Mouse (Mus musculus) MEL (cell line): ENCODE data around the gene Fkbp15. TPM values are rescaled to one million over a fixed set of nuclear protein-coding genes. Genes with fewer than 3 reads are reported as not detected.

Experiments used
- DNase-seq: peaks from one replicate; pipeline ENCODE4 v3.0.0; 2011; ENCODE audit warnings: low read depth, low spot score
- H3K27ac ChIP-seq: 2 replicates; pipeline ENCODE4 v1.5.1; 2012; ENCODE audit warnings: low read depth, mild to moderate bottlenecking, control low read depth, low read length, moderate library complexity; ENCODE audit not compliant: control insufficient read depth
- H3K27me3 ChIP-seq, 2 experiments: fragments of 150-350 bp in 1 of 2; sonication (generic) in 1 of 2; 2 replicates each; pipeline ENCODE4 v1.6.1; 2012; ENCODE audit warnings: low read length in 2 of 2, mild to moderate bottlenecking in 2 of 2, improper control_type of control experiment in 1 of 2, moderate library complexity in 1 of 2; ENCODE audit not compliant: insufficient read depth in 2 of 2, control insufficient read depth in 1 of 2
- H3K36me3 ChIP-seq, 2 experiments: 2 replicates each; pipeline ENCODE4 v1.6.1; 2012 to 2014; ENCODE audit warnings: low read length in 2 of 2, improper control_type of control experiment in 1 of 2, inconsistent platforms in 1 of 2, mild to moderate bottlenecking in 1 of 2; ENCODE audit not compliant: insufficient read depth in 2 of 2, control insufficient read depth in 1 of 2
- H3K4me1 ChIP-seq, 2 experiments: fragments of 150-350 bp in 1 of 2; sonication (generic) in 1 of 2; 2 replicates each; pipeline ENCODE4 v1.6.1; 2012; ENCODE audit warnings: low read length in 2 of 2, improper control_type of control experiment in 1 of 2, mild to moderate bottlenecking in 1 of 2; ENCODE audit not compliant: insufficient read depth in 2 of 2, control insufficient read depth in 1 of 2
- H3K4me3 ChIP-seq, 2 experiments: fragments of 150-350 bp in 1 of 2; sonication (generic) in 1 of 2; 2 replicates each; pipeline ENCODE4 v1.5.1; 2012; ENCODE audit warnings: low read depth in 2 of 2, low read length in 2 of 2, mild to moderate bottlenecking in 2 of 2, moderate library complexity in 2 of 2, control low read depth in 1 of 2, improper control_type of control experiment in 1 of 2; ENCODE audit not compliant: control insufficient read depth in 1 of 2, insufficient read depth in 1 of 2
- H3K79me2 ChIP-seq: 2 replicates; pipeline ENCODE4 v1.6.1; 2012; ENCODE audit warnings: mild to moderate bottlenecking, low read length, moderate library complexity; ENCODE audit not compliant: control insufficient read depth, poor library complexity, insufficient read depth
- H3K9ac ChIP-seq: 2 replicates; pipeline ENCODE4 v1.6.1; 2012; ENCODE audit warnings: low read depth, mild to moderate bottlenecking, control low read depth, low read length, moderate library complexity; ENCODE audit not compliant: control insufficient read depth, poor library complexity, severe bottlenecking
- H3K9me3 ChIP-seq: fragments of 150-350 bp; sonication (generic); replicated peaks from 2 replicates; pipeline ENCODE4 v1.6.1; 2012; ENCODE audit warnings: mild to moderate bottlenecking, low read length, improper control_type of control experiment, moderate library complexity; ENCODE audit not compliant: insufficient read depth
- BHLHE40 ChIP-seq: IDR thresholded peaks from 2 replicates; pipeline ENCODE4 v1.6.1; 2012; ENCODE audit warnings: low read depth, mild to moderate bottlenecking, inconsistent platforms, low read length, improper control_type of control experiment, borderline replicate concordance
- CHD1 ChIP-seq: IDR thresholded peaks from 2 replicates; pipeline ENCODE4 v1.6.1; 2012; ENCODE audit warnings: low read depth, mild to moderate bottlenecking, inconsistent platforms, low read length, improper control_type of control experiment
- CHD2 ChIP-seq: IDR thresholded peaks from 2 replicates; pipeline ENCODE4 v1.6.1; 2011; ENCODE audit warnings: low read length, improper control_type of control experiment
- CTCF ChIP-seq, 3 experiments: IDR thresholded peaks in 2 of 3; conservative IDR thresholded peaks in 1 of 3; 2 replicates each; pipeline ENCODE4 v1.5.1; 2011 to 2012; ENCODE audit warnings: low read length in 3 of 3, low read depth in 2 of 3, mild to moderate bottlenecking in 2 of 3, improper control_type of control experiment in 1 of 3, inconsistent platforms in 1 of 3, mixed read lengths in 1 of 3, moderate library complexity in 1 of 3; ENCODE audit not compliant: control insufficient read depth in 1 of 3, insufficient read depth in 1 of 3, poor library complexity in 1 of 3, severe bottlenecking in 1 of 3
- E2F4 ChIP-seq: IDR thresholded peaks from 2 replicates; pipeline ENCODE4 v1.6.1; 2011; ENCODE audit warnings: low read depth, low read length, improper control_type of control experiment, borderline replicate concordance
- EP300 ChIP-seq, 2 experiments: IDR thresholded peaks; 2 replicates each; pipeline ENCODE4 v1.6.1; 2011; ENCODE audit warnings: improper control_type of control experiment in 2 of 2, low read length in 2 of 2, low read depth in 1 of 2, mild to moderate bottlenecking in 1 of 2
- ETS1 ChIP-seq: IDR thresholded peaks from 2 replicates; pipeline ENCODE4 v1.6.1; 2012; ENCODE audit warnings: low read depth, mild to moderate bottlenecking, inconsistent platforms, low read length, improper control_type of control experiment, moderate library complexity
- GATA1 ChIP-seq: IDR thresholded peaks from 2 replicates; pipeline ENCODE4 v1.6.1; 2011; ENCODE audit warnings: low read depth, low read length, improper control_type of control experiment
- HCFC1 ChIP-seq: IDR thresholded peaks from 2 replicates; pipeline ENCODE4 v1.6.1; 2012; ENCODE audit warnings: low read depth, mild to moderate bottlenecking, inconsistent platforms, low read length, improper control_type of control experiment, moderate library complexity
- KAT2A ChIP-seq: conservative IDR thresholded peaks from 2 replicates; pipeline ENCODE4 v1.6.1; 2012; ENCODE audit warnings: low read depth, low read length, improper control_type of control experiment, inconsistent platforms
- MAFK ChIP-seq: IDR thresholded peaks from 2 replicates; pipeline ENCODE4 v1.6.1; 2011; ENCODE audit warnings: low read depth, mild to moderate bottlenecking, low read length, improper control_type of control experiment, borderline replicate concordance
- MAZ ChIP-seq: IDR thresholded peaks from 2 replicates; pipeline ENCODE4 v1.6.1; 2012; ENCODE audit warnings: low read depth, mild to moderate bottlenecking, inconsistent platforms, low read length, improper control_type of control experiment
- MYB ChIP-seq: IDR thresholded peaks from 2 replicates; pipeline ENCODE4 v1.6.1; 2011; ENCODE audit warnings: mild to moderate bottlenecking, low read depth, low read length, improper control_type of control experiment
- MYC ChIP-seq: IDR thresholded peaks from 2 replicates; pipeline ENCODE4 v1.6.1; 2011; ENCODE audit warnings: low read depth, mild to moderate bottlenecking, low read length, improper control_type of control experiment, moderate library complexity
- NRF1 ChIP-seq: IDR thresholded peaks from 2 replicates; pipeline ENCODE4 v1.6.1; 2014; ENCODE audit warnings: low read depth, mild to moderate bottlenecking, inconsistent platforms, low read length, improper control_type of control experiment, moderate library complexity; ENCODE audit not compliant: poor library complexity, insufficient read depth, severe bottlenecking
- POLR2A ChIP-seq, 2 experiments: IDR thresholded peaks; 2 replicates each; pipeline ENCODE4 v1.6.1; 2011 to 2012; ENCODE audit warnings: low read length in 2 of 2, mild to moderate bottlenecking in 2 of 2, control low read depth in 1 of 2, improper control_type of control experiment in 1 of 2, low read depth in 1 of 2, moderate library complexity in 1 of 2; ENCODE audit not compliant: control insufficient read depth in 1 of 2, insufficient read depth in 1 of 2, poor library complexity in 1 of 2
- POLR2AphosphoS2 ChIP-seq: IDR thresholded peaks from 2 replicates; pipeline ENCODE4 v1.6.1; 2011; ENCODE audit warnings: low read length, improper control_type of control experiment
- RCOR1 ChIP-seq: IDR thresholded peaks from 2 replicates; pipeline ENCODE4 v1.6.1; 2012; ENCODE audit warnings: low read depth, mild to moderate bottlenecking, inconsistent platforms, low read length, improper control_type of control experiment
- TBP ChIP-seq: IDR thresholded peaks from 2 replicates; pipeline ENCODE4 v1.8.0; 2011; ENCODE audit warnings: low read depth, low read length, improper control_type of control experiment
- TCF12 ChIP-seq: IDR thresholded peaks from 2 replicates; pipeline ENCODE4 v1.6.1; 2014; ENCODE audit warnings: low read depth, mild to moderate bottlenecking, inconsistent platforms, low read length, improper control_type of control experiment, moderate library complexity
- ZC3H11A ChIP-seq: IDR thresholded peaks from 2 replicates; pipeline ENCODE4 v1.6.1; 2012; ENCODE audit warnings: low read depth, mild to moderate bottlenecking, inconsistent platforms, low read length, improper control_type of control experiment
- ZKSCAN1 ChIP-seq: IDR thresholded peaks from 2 replicates; pipeline ENCODE4 v1.6.1; 2012; ENCODE audit warnings: low read depth, mild to moderate bottlenecking, inconsistent platforms, low read length, improper control_type of control experiment, moderate library complexity
- ZNF384 ChIP-seq: IDR thresholded peaks from 2 replicates; pipeline ENCODE4 v1.6.1; 2012; ENCODE audit warnings: low read depth, mild to moderate bottlenecking, inconsistent platforms, low read length, improper control_type of control experiment
- polyA plus RNA-seq, 2 experiments: library from polyadenylated mRNA; stranded (reverse) in 1 of 2; unstranded in 1 of 2; fragments of >175 nt in 1 of 2; fragments of >200 nt in 1 of 2; gene quantifications; 2 replicates each; pipeline versions ENCODE4 v1.2.1 to v1.2.4; 2012; ENCODE audit warnings: low replicate concordance in 2 of 2, low read depth in 1 of 2; ENCODE audit not compliant: insufficient read length in 2 of 2, insufficient read depth in 1 of 2, missing spikeins in 1 of 2
- total RNA-seq: library from RNA; depleted of rRNA; stranded (reverse); fragments of 300-350 nt; gene quantifications from 2 replicates; pipeline ENCODE4 v1.2.3, GENCODE M21; 2012

Gene Fkbp15
- total and polyA plus RNA-seq, 3 experiments = 21.1 to 26.5 TPM; not detected in 1

DNA sequence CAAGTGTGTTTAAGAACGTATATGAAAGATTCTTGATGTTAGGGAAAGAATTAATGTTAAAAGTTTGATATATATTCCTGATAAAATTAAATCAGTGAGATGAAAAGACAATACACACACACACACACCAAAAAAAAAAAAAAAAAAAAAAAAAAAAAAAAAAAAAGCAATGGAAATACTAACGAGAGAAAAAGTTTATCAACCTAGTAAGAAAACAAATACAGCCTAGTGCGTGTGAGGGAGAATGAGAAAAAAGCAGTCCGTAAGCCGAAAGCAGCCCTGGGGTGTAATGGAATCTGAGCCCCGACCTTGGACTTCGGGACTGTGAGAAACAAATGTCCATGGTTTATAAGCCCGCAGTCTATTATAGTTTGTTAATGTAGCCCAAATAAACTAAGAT, 74.8 kb downstream of the Fkbp15 start:
- Histone ChIP-seq H3K4me3 (no peak overlapping the region), H3K79me2 (no peaks in the 10 kb centered on the region), H3K4me1 (no peaks in the 10 kb centered on the region), H3K9ac (no peak overlapping the region), H3K27me3 (no peaks in the 10 kb centered on the region; a peak in 1 of 4 replicates), H3K27ac (no peak overlapping the region), H3K36me3 (no peaks in the 10 kb centered on the region), H3K9me3 (no peaks in the 10 kb centered on the region)
- DNase-seq = no peak
- TF ChIP-seq MYC (no peak), TBP (no peak), EP300 (IDR thresholded peaks at IDR 0.05; ENCODE audit: low read depth in 1 of 2, low read length in 2 of 2) (no peak), ZNF384 (no peak), E2F4 (no peak), ZKSCAN1 (no peak), CTCF (IDR thresholded peaks at IDR 0.05 in 2 of 3, conservative IDR thresholded peaks at IDR 0.05 in 1 of 3; ENCODE audit: control insufficient read depth in 1 of 3, insufficient read depth in 1 of 3, low read depth in 2 of 3, low read length in 3 of 3, poor library complexity in 1 of 3, severe bottlenecking in 1 of 3) (no peak), CHD2 (no peak), BHLHE40 (no peak), MAZ (no peak), POLR2AphosphoS2 (no peak), POLR2A (IDR thresholded peaks at IDR 0.05; ENCODE audit: control insufficient read depth in 1 of 2, insufficient read depth in 1 of 2, low read depth in 1 of 2, low read length in 2 of 2, poor library complexity in 1 of 2) (no peak), ETS1 (no peak), GATA1 (no peak), HCFC1 (no peak), RCOR1 (no peak), CHD1 (no peak), KAT2A (no peak), MAFK (no peak), NRF1 (no peak)

DNA sequence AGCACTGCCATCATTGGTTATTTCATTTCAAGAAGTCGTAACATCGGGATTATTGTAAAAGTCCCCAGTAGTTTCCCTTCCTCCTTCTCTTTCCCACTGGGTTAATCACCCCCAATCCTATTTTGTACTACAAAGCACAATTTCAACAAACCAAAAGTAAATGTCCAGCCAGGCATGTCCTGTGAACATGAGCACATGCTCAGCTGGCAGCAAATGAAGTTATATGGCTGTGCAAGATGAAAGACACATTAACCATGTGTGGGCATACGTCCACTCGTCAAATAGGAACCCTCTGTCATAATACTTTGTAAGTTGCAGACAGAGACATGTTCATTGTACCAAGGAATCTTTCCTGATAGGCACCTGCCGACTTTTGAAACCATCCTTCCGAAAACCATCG, 77.4 kb downstream of the Fkbp15 start:
- no peak for DNase-seq
- TF ChIP-seq HCFC1 (no peak), POLR2AphosphoS2 (no peak), MYC (no peak), TBP (no peak), MAFK (no peak), POLR2A (IDR thresholded peaks at IDR 0.05; ENCODE audit: control insufficient read depth in 1 of 2, insufficient read depth in 1 of 2, low read depth in 1 of 2, low read length in 2 of 2, poor library complexity in 1 of 2) (no peak), CHD2 (no peak), MAZ (no peak), ZC3H11A (no peak), MYB (no peak), BHLHE40 (no peak), EP300 (IDR thresholded peaks at IDR 0.05; ENCODE audit: low read depth in 1 of 2, low read length in 2 of 2) (no peak), ZKSCAN1 (no peak), TCF12 (no peak), CHD1 (no peak)
- Histone ChIP-seq H3K4me1 (no peaks in the 10 kb centered on the region), H3K36me3 (no peaks in the 10 kb centered on the region), H3K9me3 (no peaks in the 10 kb centered on the region), H3K27ac (no peak overlapping the region), H3K4me3 (no peak overlapping the region), H3K79me2 (no peaks in the 10 kb centered on the region), H3K9ac (no peak overlapping the region), H3K27me3 (no peaks in the 10 kb centered on the region)
